Mouse (Mus musculus): ENCODE measurements around the gene Tas1r3. TPM values are rescaled to one million over a fixed set of nuclear protein-coding genes. Genes with fewer than 3 reads are reported as not detected.

The Tas1r3 gene
- polyA plus RNA-seq, 1 experiment = 0.87 TPM

GRCm38 (mm10) chr4:155847591-155848352 lies 15.4 kb downstream of the Tas1r3 start:
- under 1% methylated on average over 56 of the region's 69 CpGs for WGBS
- Histone ChIP-seq H3K4me3 (replicated peaks; ENCODE audit: insufficient read depth, low read depth, low read length) (peak overlapping the region; percentile 92), H3K27me3 (ENCODE audit: control insufficient read depth, insufficient read depth, low read length) (no peaks in the 10 kb centered on the region), H3K4me1 (ENCODE audit: control insufficient read depth, insufficient read depth, low read length) (peaks cover 33% of the 10 kb centered on the region), H3K27ac (ENCODE audit: insufficient read depth, low read length) (peak overlapping the region; percentile 64; the same call in 1 of the 2 replicates)
- TF ChIP-seq POLR2A (IDR thresholded peaks at IDR 0.05; ENCODE audit: borderline replicate concordance, insufficient read depth, low read length) (no peak), CTCF (IDR thresholded peaks at IDR 0.05; ENCODE audit: borderline replicate concordance, insufficient read depth, low read depth, low read length) (no peak)
- DNase-seq = peak in 1 of 2 experiments; percentile 63

DNA sequence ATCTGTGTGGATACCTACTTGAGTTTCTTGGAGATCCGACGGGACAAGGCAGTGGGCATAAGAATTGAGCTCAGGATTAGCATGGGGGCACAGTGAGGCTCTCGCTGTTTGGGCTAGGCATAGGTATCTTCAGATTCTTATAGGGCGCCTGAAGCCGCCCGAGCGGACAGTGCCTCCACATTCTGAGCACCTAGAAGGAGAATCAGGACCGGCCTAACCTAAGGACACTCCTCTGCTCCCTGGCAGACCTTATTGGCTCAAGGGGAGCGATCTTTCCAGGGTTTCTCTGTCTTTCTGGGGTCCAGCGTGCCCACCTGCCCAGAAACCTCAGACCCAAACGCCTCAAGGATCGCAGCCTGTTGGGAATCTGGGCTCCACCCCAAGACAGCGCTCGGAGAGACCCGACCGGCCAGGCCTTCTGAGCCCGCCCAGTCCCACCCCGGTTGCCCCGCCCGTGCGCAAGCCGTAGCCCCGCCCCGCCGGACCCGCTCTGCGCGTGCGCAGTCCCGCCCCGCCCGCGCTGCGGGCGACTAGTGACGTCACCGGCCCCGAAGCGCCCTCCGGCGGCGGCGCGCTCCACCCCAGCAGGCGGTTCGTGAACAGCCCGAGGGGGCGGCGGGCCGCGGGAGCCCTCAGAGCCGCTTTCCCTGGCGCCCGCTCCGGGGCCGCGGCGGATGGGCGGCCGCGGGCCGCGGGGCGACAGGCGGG lies 16.1 kb downstream of the Tas1r3 start, which contains the start of gene Dvl1:
Gene Dvl1 (plus strand): TSS at position 532 of the 708 bp plus-strand sequence.
- peak within 1 kb of the TSS; percentile 92 for H3K4me3 ChIP-seq (replicated peaks; ENCODE audit: insufficient read depth, low read depth, low read length)
- DNase-seq = peak; percentile 91 to 98
- H3K4me1 ChIP-seq (ENCODE audit: control insufficient read depth, insufficient read depth, low read length) = peaks cover 26% of the 10 kb centered on the region
- TF ChIP-seq POLR2A (IDR thresholded peaks at IDR 0.05; ENCODE audit: borderline replicate concordance, insufficient read depth, low read length) = peak; percentile 89; the same call in 1 of the 2 replicates
- TF ChIP-seq CTCF (IDR thresholded peaks at IDR 0.05; ENCODE audit: borderline replicate concordance, insufficient read depth, low read depth, low read length) = no peak; the same call in 1 of the 2 replicates
- H3K27ac ChIP-seq (ENCODE audit: insufficient read depth, low read length) = peak within 1 kb of the TSS; percentile 68
- 2% methylated on average over 59 of the region's 65 CpGs for WGBS
- H3K27me3 ChIP-seq (ENCODE audit: control insufficient read depth, insufficient read depth, low read length) = no peaks in the 10 kb centered on the region

DNA sequence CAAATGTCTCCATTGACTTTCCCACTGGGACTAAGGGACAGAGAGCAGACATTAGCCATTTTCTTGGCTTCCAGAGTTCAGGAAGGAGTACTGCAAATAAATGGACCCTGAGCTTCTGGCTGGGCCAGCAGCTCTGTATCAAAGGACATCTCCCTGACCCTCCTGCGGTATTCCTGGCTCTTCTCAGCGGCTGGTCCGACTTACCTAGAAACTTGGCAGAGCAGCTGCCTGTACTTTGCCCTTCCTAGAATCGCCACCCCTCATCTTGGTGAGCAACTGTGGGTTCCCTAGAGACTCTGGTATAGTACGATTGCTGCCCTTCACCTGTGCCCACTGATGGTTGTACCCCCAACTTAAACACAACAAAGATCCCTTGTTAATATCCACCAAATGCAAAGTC lies 19.9 kb downstream of the Tas1r3 start:
- TF ChIP-seq POLR2A (IDR thresholded peaks at IDR 0.05; ENCODE audit: borderline replicate concordance, insufficient read depth, low read length) (no peak), CTCF (IDR thresholded peaks at IDR 0.05; ENCODE audit: borderline replicate concordance, insufficient read depth, low read depth, low read length) (no peak)
- 85% methylated on average over 5 of the region's 5 CpGs for WGBS

DNA sequence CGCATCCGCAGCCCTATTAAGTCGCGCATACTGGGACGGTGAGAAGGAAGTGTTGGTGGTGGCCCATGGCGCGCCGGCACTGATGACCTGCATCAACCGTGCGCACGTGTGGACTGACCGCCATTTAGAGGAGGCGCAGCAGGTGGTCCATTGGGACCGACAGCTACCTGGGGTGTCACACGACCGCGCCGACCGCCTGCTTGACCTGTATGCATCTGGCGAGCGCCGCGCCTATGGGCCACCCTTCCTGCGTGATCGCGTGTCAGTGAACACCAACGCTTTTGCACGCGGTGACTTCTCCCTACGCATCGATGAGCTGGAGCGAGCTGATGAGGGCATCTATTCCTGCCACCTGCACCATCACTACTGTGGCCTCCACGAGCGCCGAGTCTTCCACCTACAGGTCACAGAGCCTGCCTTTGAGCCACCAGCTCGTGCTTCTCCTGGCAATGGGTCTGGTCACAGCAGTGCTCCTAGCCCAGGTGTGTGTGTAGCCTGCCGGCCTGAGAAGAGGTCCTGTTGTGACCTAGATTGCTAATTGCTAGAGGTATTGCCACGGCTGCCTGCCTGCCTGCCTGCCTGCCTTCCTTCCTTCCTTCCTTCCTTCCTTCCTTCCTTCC lies 21.4 kb downstream of the Tas1r3 start:
- Histone ChIP-seq H3K27ac (ENCODE audit: insufficient read depth, low read length) (no peak overlapping the region), H3K4me3 (replicated peaks; ENCODE audit: insufficient read depth, low read depth, low read length) (peak overlapping the region; percentile 28), H3K4me1 (ENCODE audit: control insufficient read depth, insufficient read depth, low read length) (peaks cover 14% of the 10 kb centered on the region), H3K27me3 (ENCODE audit: control insufficient read depth, insufficient read depth, low read length) (no peaks in the 10 kb centered on the region)
- WGBS = 30% methylated on average over 38 of the region's 38 CpGs
- no peak for TF ChIP-seq CTCF (IDR thresholded peaks at IDR 0.05; ENCODE audit: borderline replicate concordance, insufficient read depth, low read depth, low read length)
- TF ChIP-seq POLR2A (IDR thresholded peaks at IDR 0.05; ENCODE audit: borderline replicate concordance, insufficient read depth, low read length) = no peak
- peak; percentile 41 to 54 for DNase-seq

More for the DNA sequence above, 19.9 kb downstream of the Tas1r3 start:
- no peak for DNase-seq
- Histone ChIP-seq H3K27ac (ENCODE audit: insufficient read depth, low read length) (no peak overlapping the region), H3K27me3 (ENCODE audit: control insufficient read depth, insufficient read depth, low read length) (no peaks in the 10 kb centered on the region), H3K4me3 (replicated peaks; ENCODE audit: insufficient read depth, low read depth, low read length) (no peak overlapping the region), H3K4me1 (ENCODE audit: control insufficient read depth, insufficient read depth, low read length) (peaks cover 10% of the 10 kb centered on the region)

- TF ChIP-seq POLR2A (IDR thresholded peaks at IDR 0.05; ENCODE audit: borderline replicate concordance, insufficient read depth, low read length) (no peak), CTCF (IDR thresholded peaks at IDR 0.05; ENCODE audit: borderline replicate concordance, insufficient read depth, low read depth, low read length) (no peak)
Observed at GRCm38 (mm10) chr4:155841003-155841454, 22.1 kb downstream of the Tas1r3 start.

GRCm38 (mm10) chr4:155840076-155841002 lies 22.8 kb downstream of the Tas1r3 start:
- Histone ChIP-seq H3K27ac (ENCODE audit: insufficient read depth, low read length) (0 out of 2 replicates have a peak overlapping the region, but pooled peaks have one; percentile 22), H3K27me3 (ENCODE audit: control insufficient read depth, insufficient read depth, low read length) (no peaks in the 10 kb centered on the region), H3K4me1 (ENCODE audit: control insufficient read depth, insufficient read depth, low read length) (peaks cover 11% of the 10 kb centered on the region), H3K4me3 (replicated peaks; ENCODE audit: insufficient read depth, low read depth, low read length) (no peak overlapping the region)
- no peak for DNase-seq
- WGBS = 38% methylated on average over 8 of the region's 8 CpGs
- no peak for TF ChIP-seq POLR2A (IDR thresholded peaks at IDR 0.05; ENCODE audit: borderline replicate concordance, insufficient read depth, low read length)
- no peak for TF ChIP-seq CTCF (IDR thresholded peaks at IDR 0.05; ENCODE audit: borderline replicate concordance, insufficient read depth, low read depth, low read length)

More at GRCm38 (mm10) chr4:155841003-155841454, 22.1 kb downstream of the Tas1r3 start:
- peak in 1 of 2 experiments; percentile 35 for DNase-seq
- Histone ChIP-seq H3K4me3 (replicated peaks; ENCODE audit: insufficient read depth, low read depth, low read length) (peak overlapping the region; percentile 28), H3K27me3 (ENCODE audit: control insufficient read depth, insufficient read depth, low read length) (no peaks in the 10 kb centered on the region), H3K4me1 (ENCODE audit: control insufficient read depth, insufficient read depth, low read length) (peaks cover 11% of the 10 kb centered on the region), H3K27ac (ENCODE audit: insufficient read depth, low read length) (no peak overlapping the region)
- 5% methylated on average over 32 of the region's 32 CpGs for whole genome bisulfite sequencing

Measured in cerebellum, adult 2 months (tissue).